Comparison of ENCODE assay signal across 9 mouse cellular contexts in genomic region chr19:53762749-53763438, GRCm38 (mm10).
DNase-seq lines count a peak whose midpoint lies in the region; ATAC-seq lines count a peak whose summit lies in the region.
"Had no signal": no experiment of that assay in that cellular context is flagged by ENCODE, and none has a peak within 500 bp of the region (broad histone marks: within the 10 kb centered on the region; RNA-seq: fewer than 3 reads in every experiment).

No protein-coding gene starts in this region.

- peaks cover 7% of the 10 kb centered on the region; the same call in 1 of the 2 replicates for H3K9me3 ChIP-seq in limb, embryonic 13.5 days
- H3K9me3 ChIP-seq in heart, embryonic 12.5 days (replicated peaks) = no peaks in the 10 kb centered on the region
- H3K9me3 ChIP-seq: hindbrain, embryonic 15.5 days had no signal

- no peak overlapping the region for H3K27ac ChIP-seq in limb, embryonic 13.5 days
- H3K27ac ChIP-seq in heart, embryonic 12.5 days (ENCODE audit: poor library complexity, severe bottlenecking) = no peak overlapping the region
- H3K27ac ChIP-seq: hindbrain, embryonic 15.5 days had no signal

- DNase-seq in CD4-positive, CD25-positive, alpha-beta regulatory T cell, adult 2 months (ENCODE audit: low read depth, low spot score) = peak; percentile 48
- peak; percentile 14 for DNase-seq in layer of hippocampus, adult 11-12 months (ENCODE audit: low spot score)
- DNase-seq in layer of hippocampus, postnatal 36 days = no peak
- peak; percentile 74 for DNase-seq in MN1 (ENCODE audit: low spot score)
- DNase-seq in cerebellum, adult 18-20 months = no peak

- ATAC-seq in CD4-positive, CD25-positive, alpha-beta regulatory T cell, adult 4 months = no peak
- ATAC-seq in limb, embryonic 13.5 days (ENCODE audit: low FRiP score, low read depth) = peak; percentile 54; the same call in 1 of the 2 replicates
- ATAC-seq in heart, embryonic 12.5 days (ENCODE audit: insufficient number of reproducible peaks, low FRiP score) = no peak

- no peaks in the 10 kb centered on the region for H3K36me3 ChIP-seq in limb, embryonic 13.5 days
- H3K36me3 ChIP-seq in heart, embryonic 12.5 days = peaks cover 6% of the 10 kb centered on the region; the same call in 1 of the 2 replicates
- H3K36me3 ChIP-seq: hindbrain, embryonic 15.5 days had no signal

- H3K27me3 ChIP-seq in limb, embryonic 13.5 days = no peaks in the 10 kb centered on the region
- no peaks in the 10 kb centered on the region for H3K27me3 ChIP-seq in heart, embryonic 12.5 days (replicated peaks)
- H3K27me3 ChIP-seq: hindbrain, embryonic 15.5 days had no signal

- no peak overlapping the region for H3K4me2 ChIP-seq in limb, embryonic 13.5 days (replicated peaks)
- no peak overlapping the region for H3K4me2 ChIP-seq in heart, embryonic 12.5 days
- H3K4me2 ChIP-seq: hindbrain, embryonic 15.5 days had no signal

- no peak overlapping the region for H3K4me3 ChIP-seq in limb, embryonic 13.5 days
- no peak overlapping the region for H3K4me3 ChIP-seq in heart, embryonic 12.5 days
- H3K4me3 ChIP-seq: hindbrain, embryonic 15.5 days had no signal

- H3K9ac ChIP-seq in limb, embryonic 13.5 days = no peak overlapping the region
- no peak overlapping the region for H3K9ac ChIP-seq in heart, embryonic 12.5 days
- H3K9ac ChIP-seq: hindbrain, embryonic 15.5 days had no signal

- no peaks in the 10 kb centered on the region for H3K4me1 ChIP-seq in limb, embryonic 13.5 days
- H3K4me1 ChIP-seq in heart, embryonic 12.5 days (replicated peaks) = peaks cover 16% of the 10 kb centered on the region
- H3K4me1 ChIP-seq: hindbrain, embryonic 15.5 days had no signal

- 66% methylated on average over 8 of the region's 8 CpGs for WGBS in limb, embryonic 13.5 days
- WGBS in heart, embryonic 12.5 days = 69% methylated on average over 8 of the region's 8 CpGs

Comparison
In these comparisons a context has a peak if more than half of its experiments do, and no peak if none do; other contexts are left out.
1. DNase-seq: peak in CD4-positive, CD25-positive, alpha-beta regulatory T cell, adult 2 months (single experiment), layer of hippocampus, adult 11-12 months (single experiment) and MN1 (single experiment); none in layer of hippocampus, postnatal 36 days (0 of 2) and cerebellum, adult 18-20 months (0 of 2).